Mouse (Mus musculus): ENCODE results near the gene Cd53. TPM values are rescaled to one million over a fixed set of nuclear protein-coding genes. Genes with fewer than 3 reads are reported as not detected.

Gene Cd53
- 496 to 545 TPM (median 519 TPM) in 4 replicates for total RNA-seq (2023)

DNA sequence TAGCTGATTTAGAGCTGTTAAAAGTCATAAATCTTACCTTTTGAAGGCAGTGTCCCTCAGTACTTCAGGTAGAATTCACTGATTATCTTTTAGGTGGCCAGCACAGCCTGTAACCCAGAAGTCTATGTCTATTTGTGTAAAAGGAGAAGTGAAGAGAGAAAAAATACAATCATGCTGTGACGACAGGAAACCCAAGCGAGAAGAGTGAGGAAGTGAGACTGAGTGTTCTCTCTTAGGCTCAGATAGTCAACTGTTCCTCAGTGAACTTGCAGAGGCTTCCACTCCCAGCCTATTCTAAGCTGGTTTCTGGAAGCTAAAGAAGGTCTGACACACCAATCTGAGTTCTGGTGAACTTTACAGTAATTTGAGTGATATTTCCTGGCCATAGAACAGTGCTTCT is at the start of gene Cd53:
Gene Cd53 (minus strand): TSS at position 220 of the 400 bp plus-strand sequence.

DNA sequence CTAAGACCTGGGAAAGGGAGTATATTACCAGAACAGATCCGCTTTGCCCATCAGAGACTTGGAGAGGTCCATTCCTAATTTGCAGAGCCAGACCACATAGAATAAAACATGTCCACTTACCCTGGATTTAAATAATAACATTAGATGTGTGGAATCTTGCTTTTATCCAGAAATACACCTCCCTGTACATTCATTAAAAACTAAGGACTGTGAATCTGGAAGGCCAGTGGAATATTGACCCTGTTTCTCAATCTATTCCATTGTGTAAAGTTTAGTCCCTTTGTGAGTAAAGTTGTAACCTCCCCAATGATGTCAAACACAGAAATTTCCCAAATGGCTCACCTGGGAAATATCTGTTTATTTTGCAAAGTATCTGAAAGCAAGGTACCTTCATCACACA is 36.2 kb upstream of the Cd53 start, which contains the start of gene Olfr266:
Gene Olfr266 (minus strand): TSS at position 101 of the 400 bp plus-strand sequence.

Other genes with a start within 250 kb of the Cd53 start
- 71.1 to 76.3 TPM (median 74.0 TPM) in 4 replicates for gene Dram2, start 242.4 kb downstream of the Cd53 start, total RNA-seq (2023)
- gene Cept1, start 242.3 kb downstream of the Cd53 start, total RNA-seq (2023) = 51.6 to 59.9 TPM (median 54.5 TPM) in 4 replicates
- gene Lrif1, start 105.2 kb downstream of the Cd53 start, total RNA-seq (2023) = 56.1 to 66.2 TPM (median 63.5 TPM) in 4 replicates
- not detected in 4 replicates for gene Olfr266, start 36.1 kb upstream of the Cd53 start, total RNA-seq (2023)
- 42.9 to 51.2 TPM (median 47.9 TPM) in 4 replicates for gene Kcna3, start 246.0 kb upstream of the Cd53 start, total RNA-seq (2023)

All from B cell, adult 62 days (primary cell).